Mouse (Mus musculus) MEL (cell line): ENCODE data around the gene Vav3. TPM values are rescaled to one million over a fixed set of nuclear protein-coding genes. Genes with fewer than 3 reads are reported as not detected.

Experiments
- DNase-seq: peaks from one replicate; pipeline ENCODE4 v3.0.0; 2011; ENCODE audit warnings: low read depth, low spot score
- H3K27ac ChIP-seq: 2 replicates; pipeline ENCODE4 v1.5.1; 2012; ENCODE audit warnings: low read depth, mild to moderate bottlenecking, control low read depth, low read length, moderate library complexity; ENCODE audit not compliant: control insufficient read depth
- H3K27me3 ChIP-seq, 2 experiments: fragments of 150-350 bp in 1 of 2; sonication (generic) in 1 of 2; 2 replicates each; pipeline ENCODE4 v1.6.1; 2012; ENCODE audit warnings: low read length in 2 of 2, mild to moderate bottlenecking in 2 of 2, improper control_type of control experiment in 1 of 2, moderate library complexity in 1 of 2; ENCODE audit not compliant: insufficient read depth in 2 of 2, control insufficient read depth in 1 of 2
- H3K36me3 ChIP-seq, 2 experiments: 2 replicates each; pipeline ENCODE4 v1.6.1; 2012 to 2014; ENCODE audit warnings: low read length in 2 of 2, improper control_type of control experiment in 1 of 2, inconsistent platforms in 1 of 2, mild to moderate bottlenecking in 1 of 2; ENCODE audit not compliant: insufficient read depth in 2 of 2, control insufficient read depth in 1 of 2
- H3K4me1 ChIP-seq, 2 experiments: fragments of 150-350 bp in 1 of 2; sonication (generic) in 1 of 2; 2 replicates each; pipeline ENCODE4 v1.6.1; 2012; ENCODE audit warnings: low read length in 2 of 2, improper control_type of control experiment in 1 of 2, mild to moderate bottlenecking in 1 of 2; ENCODE audit not compliant: insufficient read depth in 2 of 2, control insufficient read depth in 1 of 2
- H3K4me3 ChIP-seq, 2 experiments: fragments of 150-350 bp in 1 of 2; sonication (generic) in 1 of 2; 2 replicates each; pipeline ENCODE4 v1.5.1; 2012; ENCODE audit warnings: low read depth in 2 of 2, low read length in 2 of 2, mild to moderate bottlenecking in 2 of 2, moderate library complexity in 2 of 2, control low read depth in 1 of 2, improper control_type of control experiment in 1 of 2; ENCODE audit not compliant: control insufficient read depth in 1 of 2, insufficient read depth in 1 of 2
- H3K79me2 ChIP-seq: 2 replicates; pipeline ENCODE4 v1.6.1; 2012; ENCODE audit warnings: mild to moderate bottlenecking, low read length, moderate library complexity; ENCODE audit not compliant: control insufficient read depth, poor library complexity, insufficient read depth
- H3K9ac ChIP-seq: 2 replicates; pipeline ENCODE4 v1.6.1; 2012; ENCODE audit warnings: low read depth, mild to moderate bottlenecking, control low read depth, low read length, moderate library complexity; ENCODE audit not compliant: control insufficient read depth, poor library complexity, severe bottlenecking
- H3K9me3 ChIP-seq: fragments of 150-350 bp; sonication (generic); replicated peaks from 2 replicates; pipeline ENCODE4 v1.6.1; 2012; ENCODE audit warnings: mild to moderate bottlenecking, low read length, improper control_type of control experiment, moderate library complexity; ENCODE audit not compliant: insufficient read depth
- CHD1 ChIP-seq: IDR thresholded peaks from 2 replicates; pipeline ENCODE4 v1.6.1; 2012; ENCODE audit warnings: low read depth, mild to moderate bottlenecking, inconsistent platforms, low read length, improper control_type of control experiment
- E2F4 ChIP-seq: IDR thresholded peaks from 2 replicates; pipeline ENCODE4 v1.6.1; 2011; ENCODE audit warnings: low read depth, low read length, improper control_type of control experiment, borderline replicate concordance
- ELF1 ChIP-seq: IDR thresholded peaks from 2 replicates; pipeline ENCODE4 v1.6.1; 2014; ENCODE audit warnings: low read depth, mild to moderate bottlenecking, inconsistent platforms, low read length, improper control_type of control experiment, moderate library complexity
- EP300 ChIP-seq, 2 experiments: IDR thresholded peaks; 2 replicates each; pipeline ENCODE4 v1.6.1; 2011; ENCODE audit warnings: improper control_type of control experiment in 2 of 2, low read length in 2 of 2, low read depth in 1 of 2, mild to moderate bottlenecking in 1 of 2
- ETS1 ChIP-seq: IDR thresholded peaks from 2 replicates; pipeline ENCODE4 v1.6.1; 2012; ENCODE audit warnings: low read depth, mild to moderate bottlenecking, inconsistent platforms, low read length, improper control_type of control experiment, moderate library complexity
- MAFK ChIP-seq: IDR thresholded peaks from 2 replicates; pipeline ENCODE4 v1.6.1; 2011; ENCODE audit warnings: low read depth, mild to moderate bottlenecking, low read length, improper control_type of control experiment, borderline replicate concordance
- MAX ChIP-seq: IDR thresholded peaks from 2 replicates; pipeline ENCODE4 v1.6.1; 2011; ENCODE audit warnings: low read length, improper control_type of control experiment
- MYB ChIP-seq: IDR thresholded peaks from 2 replicates; pipeline ENCODE4 v1.6.1; 2011; ENCODE audit warnings: mild to moderate bottlenecking, low read depth, low read length, improper control_type of control experiment
- NELFE ChIP-seq: IDR thresholded peaks from 2 replicates; pipeline ENCODE4 v1.6.1; 2011; ENCODE audit warnings: low read depth, low read length, improper control_type of control experiment
- POLR2AphosphoS5 ChIP-seq: IDR thresholded peaks from 2 replicates; pipeline ENCODE4 v1.6.1; 2012; ENCODE audit warnings: low read depth, borderline replicate concordance, mild to moderate bottlenecking, inconsistent platforms, low read length, moderate library complexity, mixed read lengths
- RCOR1 ChIP-seq: IDR thresholded peaks from 2 replicates; pipeline ENCODE4 v1.6.1; 2012; ENCODE audit warnings: low read depth, mild to moderate bottlenecking, inconsistent platforms, low read length, improper control_type of control experiment
- SIN3A ChIP-seq: IDR thresholded peaks from 2 replicates; pipeline ENCODE4 v1.6.1; 2012; ENCODE audit warnings: low read length, improper control_type of control experiment, inconsistent platforms
- TBP ChIP-seq: IDR thresholded peaks from 2 replicates; pipeline ENCODE4 v1.8.0; 2011; ENCODE audit warnings: low read depth, low read length, improper control_type of control experiment
- TCF12 ChIP-seq: IDR thresholded peaks from 2 replicates; pipeline ENCODE4 v1.6.1; 2014; ENCODE audit warnings: low read depth, mild to moderate bottlenecking, inconsistent platforms, low read length, improper control_type of control experiment, moderate library complexity
- UBTF ChIP-seq: IDR thresholded peaks from 2 replicates; pipeline ENCODE4 v1.6.1; 2012; ENCODE audit warnings: low read depth, mild to moderate bottlenecking, inconsistent platforms, low read length, improper control_type of control experiment, moderate library complexity, borderline replicate concordance; ENCODE audit not compliant: insufficient read depth
- ZC3H11A ChIP-seq: IDR thresholded peaks from 2 replicates; pipeline ENCODE4 v1.6.1; 2012; ENCODE audit warnings: low read depth, mild to moderate bottlenecking, inconsistent platforms, low read length, improper control_type of control experiment
- ZNF384 ChIP-seq: IDR thresholded peaks from 2 replicates; pipeline ENCODE4 v1.6.1; 2012; ENCODE audit warnings: low read depth, mild to moderate bottlenecking, inconsistent platforms, low read length, improper control_type of control experiment
- polyA plus RNA-seq, 2 experiments: library from polyadenylated mRNA; stranded (reverse) in 1 of 2; unstranded in 1 of 2; fragments of >175 nt in 1 of 2; fragments of >200 nt in 1 of 2; gene quantifications; 2 replicates each; pipeline versions ENCODE4 v1.2.1 to v1.2.4; 2012; ENCODE audit warnings: low replicate concordance in 2 of 2, low read depth in 1 of 2; ENCODE audit not compliant: insufficient read length in 2 of 2, insufficient read depth in 1 of 2, missing spikeins in 1 of 2
- total RNA-seq: library from RNA; depleted of rRNA; stranded (reverse); fragments of 300-350 nt; gene quantifications from 2 replicates; pipeline ENCODE4 v1.2.3, GENCODE M21; 2012

Gene Vav3
- total and polyA plus RNA-seq, 3 experiments = not detected

DNA sequence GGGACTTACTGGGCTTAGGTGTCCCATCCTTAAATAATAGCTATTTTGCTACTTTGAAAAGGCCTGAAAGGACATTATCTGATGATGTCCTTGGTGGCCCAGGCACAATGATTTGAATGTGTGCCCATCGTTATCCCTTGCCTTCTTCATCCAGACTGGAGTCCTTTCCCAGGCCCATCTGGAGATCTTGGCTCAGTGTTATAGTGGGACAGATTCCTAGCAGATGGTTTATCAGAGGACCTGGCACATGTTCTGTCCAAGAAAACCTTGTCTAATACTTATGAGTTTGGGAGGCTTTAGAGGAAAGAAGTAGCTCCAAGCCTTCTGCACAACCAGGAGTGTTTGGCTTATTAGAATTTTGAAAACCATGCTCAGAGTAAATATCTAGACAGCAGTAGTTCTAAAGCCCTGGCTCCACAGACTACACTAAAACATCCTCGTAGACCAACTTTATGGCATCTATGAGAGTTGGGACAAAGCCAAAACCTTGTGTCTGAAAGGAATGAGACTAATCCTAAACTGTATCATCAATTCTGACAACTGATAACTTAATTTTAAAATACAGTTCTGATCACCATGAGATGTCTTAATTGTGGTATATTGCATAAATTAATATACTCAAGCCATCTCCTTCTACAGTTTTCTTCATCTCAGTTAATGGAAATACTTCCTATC, 367.5 kb downstream of the Vav3 start:
- DNase-seq = no peak
- no peak overlapping the region for H3K27ac ChIP-seq
- H3K9ac ChIP-seq = no peak overlapping the region
- no peaks in the 10 kb centered on the region for H3K27me3 ChIP-seq
- H3K36me3 ChIP-seq = no peaks in the 10 kb centered on the region
- H3K79me2 ChIP-seq = no peaks in the 10 kb centered on the region
- no peak overlapping the region for H3K4me3 ChIP-seq
- no peaks in the 10 kb centered on the region for H3K9me3 ChIP-seq
- no peaks in the 10 kb centered on the region for H3K4me1 ChIP-seq
- TF ChIP-seq TBP = no peak

DNA sequence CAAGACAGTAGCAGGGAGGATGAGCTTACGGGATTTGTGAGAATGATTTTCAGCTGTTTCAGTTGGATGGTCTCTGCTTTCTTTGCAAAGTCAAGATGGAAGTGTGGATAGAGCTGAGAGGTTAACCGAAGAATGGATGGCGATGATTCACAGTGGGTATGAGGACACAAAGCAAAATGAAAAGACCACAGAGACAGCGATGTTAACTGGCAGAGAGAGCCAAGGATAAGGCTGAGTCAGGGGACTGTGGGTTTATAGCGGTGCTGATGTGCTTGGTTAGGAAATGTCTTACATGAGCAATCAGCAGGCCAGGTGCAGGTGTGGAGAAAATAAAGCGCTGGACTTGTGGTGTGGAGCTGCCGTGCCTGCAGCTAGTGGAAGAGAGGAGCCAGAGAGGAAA, 371.3 kb downstream of the Vav3 start:
- TF ChIP-seq RCOR1 = no peak
- TF ChIP-seq TCF12 = no peak
- no peak for TF ChIP-seq ETS1
- no peak for TF ChIP-seq MAX
- TF ChIP-seq CHD1 = no peak
- no peak for TF ChIP-seq EP300 (IDR thresholded peaks at IDR 0.05; ENCODE audit: low read depth in 1 of 2, low read length in 2 of 2)
- TF ChIP-seq E2F4 = no peak
- no peak for TF ChIP-seq ELF1
- no peak for TF ChIP-seq POLR2AphosphoS5
- TF ChIP-seq UBTF = no peak
- no peak for TF ChIP-seq SIN3A
- TF ChIP-seq ZNF384 = no peak
- TF ChIP-seq NELFE = no peak
- no peak for TF ChIP-seq MAFK
- TF ChIP-seq MYB = no peak
- no peak for TF ChIP-seq ZC3H11A
- no peaks in the 10 kb centered on the region for H3K79me2 ChIP-seq
- H3K36me3 ChIP-seq = no peaks in the 10 kb centered on the region
- H3K9me3 ChIP-seq = no peaks in the 10 kb centered on the region
- H3K27me3 ChIP-seq = no peaks in the 10 kb centered on the region
- no peak overlapping the region for H3K27ac ChIP-seq
- no peaks in the 10 kb centered on the region for H3K4me1 ChIP-seq
- DNase-seq = no peak
- H3K4me3 ChIP-seq = no peak overlapping the region
- H3K9ac ChIP-seq = no peak overlapping the region
